Mouse (Mus musculus): ENCODE results near the gene Pdhx.

Pdhx gene

GRCm38 (mm10) chr2:103073219-103073982 is at the start of gene Pdhx, which contains the start of gene Apip:
Gene Pdhx (minus strand): TSS chr2:103073513.
Gene Apip (plus strand): TSS chr2:103073675.
- DNase-seq (ENCODE audit: low spot score in 2 of 2) = peak; percentile 99 to 100

GRCm38 (mm10) chr2:103119197-103119854 is 46.0 kb upstream of the Pdhx start:
- DNase-seq (ENCODE audit: low spot score in 2 of 2) = no peak

GRCm38 (mm10) chr2:103118324-103119196 is 45.2 kb upstream of the Pdhx start:
- no peak for DNase-seq (ENCODE audit: low spot score in 2 of 2)

GRCm38 (mm10) chr2:103117212-103117611 is 43.9 kb upstream of the Pdhx start:
- no peak for DNase-seq (ENCODE audit: low spot score in 2 of 2)

GRCm38 (mm10) chr2:103111669-103112068 is 38.4 kb upstream of the Pdhx start:
- DNase-seq (ENCODE audit: low spot score in 2 of 2) = no peak

- DNase-seq (ENCODE audit: low spot score in 2 of 2) = peak in 1 of 2 experiments; percentile 21
Measured at GRCm38 (mm10) chr2:103106172-103106571, 32.9 kb upstream of the Pdhx start.

GRCm38 (mm10) chr2:103102595-103102994 is 29.3 kb upstream of the Pdhx start:
- DNase-seq (ENCODE audit: low spot score in 2 of 2) = no peak

- no peak for DNase-seq (ENCODE audit: low spot score in 2 of 2)
Measured at GRCm38 (mm10) chr2:103089521-103089920, 16.2 kb upstream of the Pdhx start.

GRCm38 (mm10) chr2:103088099-103088498 is 14.8 kb upstream of the Pdhx start:
- peak in 1 of 2 experiments; percentile 18 for DNase-seq (ENCODE audit: low spot score in 2 of 2)

GRCm38 (mm10) chr2:103086432-103086831 is 13.1 kb upstream of the Pdhx start:
- DNase-seq (ENCODE audit: low spot score in 2 of 2) = peak in 1 of 2 experiments; percentile 17

GRCm38 (mm10) chr2:103085633-103086032 is 12.3 kb upstream of the Pdhx start:
- DNase-seq (ENCODE audit: low spot score in 2 of 2) = no peak

GRCm38 (mm10) chr2:103084451-103084850 is 11.1 kb upstream of the Pdhx start:
- DNase-seq (ENCODE audit: low spot score in 2 of 2) = peak in 1 of 2 experiments; percentile 9

- no peak for DNase-seq (ENCODE audit: low spot score in 2 of 2)
Measured at GRCm38 (mm10) chr2:103082853-103083252, 9.5 kb upstream of the Pdhx start.

GRCm38 (mm10) chr2:103081706-103082105 is 8.4 kb upstream of the Pdhx start:
- DNase-seq (ENCODE audit: low spot score in 2 of 2) = no peak

- no peak for DNase-seq (ENCODE audit: low spot score in 2 of 2)
Measured at GRCm38 (mm10) chr2:103081117-103081516, 7.8 kb upstream of the Pdhx start.

- no peak for DNase-seq (ENCODE audit: low spot score in 2 of 2)
Measured at GRCm38 (mm10) chr2:103070586-103070985, 2.7 kb downstream of the Pdhx start.

GRCm38 (mm10) chr2:103069752-103070405 is 3.4 kb downstream of the Pdhx start:
- no peak for DNase-seq (ENCODE audit: low spot score in 2 of 2)

GRCm38 (mm10) chr2:103068602-103069001 is 4.7 kb downstream of the Pdhx start:
- DNase-seq (ENCODE audit: low spot score in 2 of 2) = no peak

- no peak for DNase-seq (ENCODE audit: low spot score in 2 of 2)
Measured at GRCm38 (mm10) chr2:103067552-103068207, 5.6 kb downstream of the Pdhx start.

- no peak for DNase-seq (ENCODE audit: low spot score in 2 of 2)
Measured at GRCm38 (mm10) chr2:103066683-103067551, 6.4 kb downstream of the Pdhx start.

Measured in cerebellum, postnatal 4 days (tissue).